Mouse (Mus musculus) heart, embryonic 10.5 days (tissue): ENCODE measurements at regions not wholly inside any gene's neighbourhood (a gene's known extent, or its start where the extent isn't known, plus 50 kb on each side); places are given as distances from the start of the nearest gene placed in this dataset.

Source experiments
- DNase-seq: peaks from one replicate; pipeline ENCODE4 v3.0.0-alpha.2; 2017; ENCODE audit warnings: low spot score
- H3K27ac ChIP-seq: fragments of 300-500 bp; sonication (generic); 2 replicates; pipeline ENCODE4 v1.5.1; 2016; ENCODE audit warnings: mild to moderate bottlenecking
- H3K27me3 ChIP-seq: fragments of 300-500 bp; sonication (generic); 2 replicates; pipeline ENCODE4 v1.6.1; 2016; ENCODE audit warnings: mild to moderate bottlenecking; ENCODE audit not compliant: poor library complexity, insufficient read depth, severe bottlenecking
- H3K36me3 ChIP-seq: fragments of 300-500 bp; sonication (generic); 2 replicates; pipeline ENCODE4 v1.6.1; 2016; ENCODE audit warnings: mild to moderate bottlenecking, moderate library complexity
- H3K4me1 ChIP-seq: fragments of 300-500 bp; sonication (generic); 2 replicates; pipeline ENCODE4 v1.6.1; 2016; ENCODE audit warnings: mild to moderate bottlenecking
- H3K4me3 ChIP-seq: fragments of 300-500 bp; sonication (generic); 2 replicates; pipeline ENCODE4 v1.5.1; 2016; ENCODE audit warnings: mild to moderate bottlenecking, moderate library complexity
- H3K9me3 ChIP-seq: fragments of 300-500 bp; sonication (generic); 2 replicates; pipeline ENCODE4 v1.6.1; 2016; ENCODE audit warnings: mild to moderate bottlenecking, moderate library complexity
- WGBS: fragments of 180-500 bp; shearing (Covaris S2); methylation state at CpG from one replicate; pipeline ENCODE4 v1.1.7; 2016; 5-methylcytosine and 5-hydroxymethylcytosine counted together

DNA sequence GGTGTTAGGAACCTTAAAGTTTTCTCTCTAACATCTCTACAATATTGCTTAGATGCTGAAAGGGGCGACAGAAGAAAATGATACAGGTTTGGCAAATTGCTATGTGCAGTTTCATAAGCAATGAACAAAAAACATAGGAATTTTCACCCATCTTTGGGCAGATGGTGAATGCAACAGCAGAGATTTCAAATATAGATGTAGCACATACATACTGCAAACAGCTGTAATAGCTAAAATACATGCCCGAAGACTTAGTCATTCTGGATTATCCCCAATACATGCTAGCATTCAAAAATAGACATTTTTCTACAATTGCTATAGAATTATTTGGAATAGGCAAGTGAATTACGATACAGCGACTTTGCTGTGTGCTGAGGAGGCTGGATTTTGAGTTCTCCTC is 544.1 kb downstream of the D3Ertd751e start:
- Histone ChIP-seq H3K4me1 (no peaks in the 10 kb centered on the region), H3K27me3 (no peaks in the 10 kb centered on the region), H3K27ac (no peak overlapping the region), H3K9me3 (no peaks in the 10 kb centered on the region), H3K36me3 (no peaks in the 10 kb centered on the region), H3K4me3 (no peak overlapping the region)
- DNase-seq, result no peak
- WGBS, result 90% methylated on average over 4 of the region's 4 CpGs

DNA sequence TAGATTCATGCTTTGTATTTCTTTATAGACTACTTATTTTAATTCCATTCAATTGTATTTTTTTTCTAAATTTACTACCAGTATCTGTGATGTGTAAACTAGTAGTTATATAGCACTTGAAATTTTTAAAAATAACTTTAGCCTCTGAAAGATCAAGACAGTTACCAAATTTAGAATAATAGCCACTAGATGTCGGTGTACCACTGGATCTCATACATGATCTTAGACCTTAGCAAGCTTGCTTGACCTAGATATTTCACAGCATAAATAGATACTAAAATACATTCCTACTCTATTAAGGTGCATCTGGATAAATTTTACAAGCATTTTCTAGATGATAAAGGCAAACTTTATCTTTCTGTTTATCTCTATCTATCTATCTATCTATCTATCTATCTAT is 570.0 kb downstream of the D3Ertd751e start:
- WGBS, result 98% methylated on average over 1 of the region's 1 CpGs
- no peak for DNase-seq
- no peak overlapping the region for H3K27ac ChIP-seq

DNA sequence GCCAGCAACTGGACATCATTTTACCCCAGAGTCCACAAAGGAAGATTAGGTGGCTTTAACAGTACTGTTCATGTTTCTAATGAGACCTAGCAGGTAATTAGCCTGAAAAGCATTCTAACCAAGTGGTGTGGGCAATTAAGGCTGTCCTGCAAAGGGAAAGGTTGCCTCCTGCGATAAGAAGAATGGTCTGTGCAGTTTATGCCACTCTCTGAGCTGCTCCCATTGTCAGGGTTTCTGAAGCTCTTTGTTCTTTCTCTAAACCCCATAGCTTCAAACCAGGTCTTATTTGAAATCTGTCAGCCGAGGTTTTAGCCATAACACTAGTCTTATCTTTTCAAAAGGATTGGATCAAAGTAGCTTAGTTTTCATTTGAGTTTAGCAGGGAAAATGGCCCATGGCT is 585.3 kb downstream of the D3Ertd751e start:
- H3K4me3 ChIP-seq, result no peak overlapping the region
- 71% methylated on average over 2 of the region's 2 CpGs for WGBS
- no peaks in the 10 kb centered on the region for H3K27me3 ChIP-seq
- no peak for DNase-seq
- H3K4me1 ChIP-seq, result no peaks in the 10 kb centered on the region
- H3K9me3 ChIP-seq, result no peaks in the 10 kb centered on the region
- no peaks in the 10 kb centered on the region for H3K36me3 ChIP-seq
- no peak overlapping the region for H3K27ac ChIP-seq

More for the DNA sequence above, 570.0 kb downstream of the D3Ertd751e start:
- no peaks in the 10 kb centered on the region for H3K27me3 ChIP-seq
- no peaks in the 10 kb centered on the region for H3K4me1 ChIP-seq
- no peak overlapping the region for H3K4me3 ChIP-seq
- no peaks in the 10 kb centered on the region for H3K9me3 ChIP-seq
- H3K36me3 ChIP-seq, result no peaks in the 10 kb centered on the region

DNA sequence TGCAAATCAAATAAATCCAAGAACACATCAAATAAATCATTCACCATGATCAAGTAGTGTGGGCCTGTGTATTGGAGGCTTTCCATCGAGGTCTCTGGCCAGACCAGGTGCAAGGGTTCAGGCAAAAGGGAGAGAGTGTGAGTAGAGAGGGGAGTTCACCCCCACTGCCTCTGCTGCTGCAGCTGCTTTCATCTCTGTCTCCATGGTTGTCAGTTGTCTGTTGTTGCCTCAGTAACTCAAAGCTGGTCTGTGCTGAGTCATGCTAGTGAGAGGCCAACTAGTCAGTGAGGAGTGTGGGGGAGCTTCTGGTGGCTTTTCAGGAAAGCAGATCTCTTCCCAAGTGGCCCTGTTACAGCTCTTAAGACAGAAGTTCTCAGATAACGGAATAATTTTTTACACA is 600.4 kb downstream of the D3Ertd751e start:
- no peaks in the 10 kb centered on the region for H3K27me3 ChIP-seq
- H3K4me3 ChIP-seq, result no peak overlapping the region
- H3K36me3 ChIP-seq, result no peaks in the 10 kb centered on the region
- no peaks in the 10 kb centered on the region for H3K9me3 ChIP-seq
- no peak overlapping the region for H3K27ac ChIP-seq
- no peaks in the 10 kb centered on the region for H3K4me1 ChIP-seq
- DNase-seq, result peak; percentile 76
- 64% methylated on average over 2 of the region's 2 CpGs for WGBS

DNA sequence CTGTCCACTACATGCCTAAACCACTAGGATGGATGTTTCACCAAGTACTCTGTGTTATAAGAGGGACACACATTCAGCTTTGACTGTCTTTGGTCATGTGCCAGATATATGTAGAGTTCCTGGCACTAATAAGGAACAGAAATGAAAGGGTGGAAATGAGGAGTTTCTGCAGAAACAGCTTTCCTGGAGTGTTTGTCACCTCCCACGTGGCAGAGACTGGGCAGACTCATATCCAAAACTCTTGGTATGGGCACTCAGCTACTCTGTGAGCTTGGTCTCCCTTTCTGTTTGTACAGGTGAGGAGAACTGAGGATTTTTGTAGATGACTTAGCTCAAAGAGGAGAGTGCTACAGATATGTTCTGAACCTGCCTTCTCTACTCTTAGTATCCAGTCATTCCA is 634.4 kb downstream of the D3Ertd751e start:
- no peak overlapping the region for H3K4me3 ChIP-seq
- H3K36me3 ChIP-seq, result no peaks in the 10 kb centered on the region
- no peak overlapping the region for H3K27ac ChIP-seq
- WGBS, result 32% methylated on average over 1 of the region's 1 CpGs
- H3K4me1 ChIP-seq, result no peaks in the 10 kb centered on the region
- H3K27me3 ChIP-seq, result no peaks in the 10 kb centered on the region
- H3K9me3 ChIP-seq, result no peaks in the 10 kb centered on the region
- DNase-seq, result no peak

DNA sequence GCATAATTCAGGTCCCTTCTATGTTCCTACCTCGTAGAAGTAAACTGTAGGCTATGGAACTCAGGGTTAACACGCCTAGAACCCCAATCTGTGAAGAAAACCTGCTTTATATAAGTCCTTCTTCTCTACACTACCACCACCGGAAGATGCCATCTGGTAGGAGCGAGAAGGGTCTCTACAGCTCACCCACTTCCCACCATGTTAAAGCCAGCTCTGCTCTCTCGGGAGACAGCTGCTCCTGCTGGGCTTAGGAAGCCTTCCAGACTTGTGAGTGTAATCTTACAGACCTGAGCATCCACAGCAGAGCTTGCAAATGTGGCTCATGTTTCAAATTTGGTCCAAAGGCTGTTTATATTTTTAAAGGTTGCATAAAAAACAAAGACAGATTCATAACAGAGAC is 639.7 kb downstream of the D3Ertd751e start:
- 66% methylated on average over 5 of the region's 5 CpGs for WGBS
- no peaks in the 10 kb centered on the region; the same call in 1 of the 2 replicates for H3K9me3 ChIP-seq
- no peaks in the 10 kb centered on the region for H3K4me1 ChIP-seq
- no peaks in the 10 kb centered on the region for H3K36me3 ChIP-seq
- DNase-seq, result no peak
- H3K27ac ChIP-seq, result no peak overlapping the region
- H3K27me3 ChIP-seq, result no peaks in the 10 kb centered on the region
- H3K4me3 ChIP-seq, result no peak overlapping the region

DNA sequence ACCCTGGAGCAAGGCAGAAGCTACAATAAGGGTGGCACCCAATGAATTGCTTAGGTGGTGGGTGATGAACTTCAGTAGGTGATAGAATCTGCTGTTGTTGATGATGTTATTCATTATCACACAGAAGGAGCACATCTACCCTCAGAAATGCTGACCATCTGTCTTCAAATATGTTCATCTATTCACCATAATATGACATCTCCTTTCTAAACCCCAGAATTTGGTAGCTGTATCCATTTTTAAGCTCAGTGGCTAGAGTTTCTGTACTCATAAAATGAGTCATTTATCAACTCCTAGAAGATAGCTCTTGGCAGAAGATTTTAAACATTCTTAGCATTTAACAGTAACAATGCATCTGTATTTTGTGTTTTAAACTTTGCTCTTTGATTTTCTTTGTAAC is 660.3 kb downstream of the D3Ertd751e start:
- Histone ChIP-seq H3K9me3 (no peaks in the 10 kb centered on the region), H3K4me1 (no peaks in the 10 kb centered on the region), H3K4me3 (no peak overlapping the region), H3K36me3 (no peaks in the 10 kb centered on the region), H3K27ac (no peak overlapping the region), H3K27me3 (no peaks in the 10 kb centered on the region)
- DNase-seq, result no peak

DNA sequence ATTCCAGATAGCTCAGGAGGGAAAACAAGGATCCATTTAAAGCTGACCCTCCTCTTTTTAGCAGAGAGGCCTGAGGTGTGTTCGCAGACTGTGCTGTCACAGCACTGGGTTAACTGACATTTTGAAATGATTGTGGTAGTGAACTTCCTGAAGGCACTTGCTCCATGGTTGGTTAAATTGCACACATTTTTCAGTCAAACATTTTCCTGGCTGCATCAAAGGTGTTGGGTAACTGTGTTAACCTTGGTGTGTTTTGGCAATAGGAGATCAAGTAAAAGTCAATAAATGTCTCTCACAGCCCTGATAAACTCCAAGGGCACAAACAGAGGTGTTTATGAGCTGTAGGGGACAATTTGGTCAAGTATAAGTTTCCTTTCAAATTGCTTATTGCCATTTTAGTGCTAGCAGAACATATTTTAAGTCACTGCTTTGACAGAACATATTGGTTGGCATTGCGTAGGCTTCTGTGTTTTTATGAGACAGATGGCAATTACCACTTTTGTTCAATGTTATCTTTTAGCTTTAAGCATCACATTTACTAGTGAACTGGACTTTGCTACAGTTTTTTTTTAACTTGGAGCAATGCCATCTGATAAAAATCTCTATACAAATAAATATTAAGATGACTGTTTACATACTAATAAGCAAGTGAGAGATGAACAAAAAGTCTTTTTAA is 666.7 kb downstream of the D3Ertd751e start:
- 84% methylated on average over 2 of the region's 2 CpGs for WGBS

DNA sequence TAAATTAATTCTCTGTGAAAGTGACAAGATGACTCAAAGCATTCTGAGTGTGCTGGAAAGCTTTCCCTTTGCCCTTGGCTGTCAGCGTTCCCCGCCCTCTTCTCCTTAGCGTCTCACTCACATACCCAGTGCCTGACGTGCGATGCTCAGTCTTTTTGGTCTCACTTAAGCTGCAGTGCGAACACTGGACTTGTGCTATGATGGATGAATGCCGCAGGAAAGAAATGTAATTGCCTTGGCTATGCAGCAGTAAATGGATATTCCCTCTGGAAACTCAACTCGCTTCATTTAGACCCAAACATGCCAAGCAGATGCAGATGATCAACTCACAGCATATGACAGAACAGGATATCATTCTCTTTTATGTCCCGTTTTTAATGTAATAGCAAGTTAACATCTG is 685.0 kb downstream of the D3Ertd751e start:
- Histone ChIP-seq H3K9me3 (no peaks in the 10 kb centered on the region), H3K4me1 (no peaks in the 10 kb centered on the region), H3K27me3 (no peaks in the 10 kb centered on the region), H3K4me3 (no peak overlapping the region), H3K36me3 (no peaks in the 10 kb centered on the region), H3K27ac (no peak overlapping the region)
- no peak for DNase-seq
- WGBS, result 80% methylated on average over 9 of the region's 9 CpGs

More for the DNA sequence above, 666.7 kb downstream of the D3Ertd751e start:
- H3K36me3 ChIP-seq, result no peaks in the 10 kb centered on the region
- H3K4me3 ChIP-seq, result no peak overlapping the region
- H3K27ac ChIP-seq, result no peak overlapping the region
- no peaks in the 10 kb centered on the region for H3K27me3 ChIP-seq
- no peaks in the 10 kb centered on the region for H3K9me3 ChIP-seq
- no peaks in the 10 kb centered on the region for H3K4me1 ChIP-seq
- no peak for DNase-seq

DNA sequence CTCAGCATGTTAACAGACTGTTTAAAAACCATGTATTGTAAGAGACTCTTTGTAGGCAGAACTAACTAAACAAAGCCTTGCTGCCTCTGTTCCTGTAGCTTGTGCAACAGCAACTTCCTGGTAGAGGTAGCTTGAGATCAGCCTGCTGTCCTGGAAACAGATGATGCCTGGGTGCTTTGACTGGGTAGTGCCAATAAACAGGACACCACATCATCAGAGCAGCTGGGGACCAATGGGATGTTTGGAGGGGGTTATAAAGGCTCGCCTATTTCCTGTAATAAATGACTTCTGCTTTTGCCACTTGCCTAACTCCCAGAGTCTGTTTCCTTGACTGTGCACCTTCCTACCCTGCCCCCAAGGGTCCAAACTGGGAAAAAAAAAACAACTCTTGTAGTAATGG is 707.2 kb downstream of the D3Ertd751e start:
- no peaks in the 10 kb centered on the region for H3K36me3 ChIP-seq
- H3K9me3 ChIP-seq, result no peaks in the 10 kb centered on the region
- no peaks in the 10 kb centered on the region for H3K27me3 ChIP-seq
- no peaks in the 10 kb centered on the region for H3K4me1 ChIP-seq
- no peak overlapping the region for H3K4me3 ChIP-seq
- WGBS, result 78% methylated on average over 1 of the region's 1 CpGs
- no peak for DNase-seq
- no peak overlapping the region for H3K27ac ChIP-seq

DNA sequence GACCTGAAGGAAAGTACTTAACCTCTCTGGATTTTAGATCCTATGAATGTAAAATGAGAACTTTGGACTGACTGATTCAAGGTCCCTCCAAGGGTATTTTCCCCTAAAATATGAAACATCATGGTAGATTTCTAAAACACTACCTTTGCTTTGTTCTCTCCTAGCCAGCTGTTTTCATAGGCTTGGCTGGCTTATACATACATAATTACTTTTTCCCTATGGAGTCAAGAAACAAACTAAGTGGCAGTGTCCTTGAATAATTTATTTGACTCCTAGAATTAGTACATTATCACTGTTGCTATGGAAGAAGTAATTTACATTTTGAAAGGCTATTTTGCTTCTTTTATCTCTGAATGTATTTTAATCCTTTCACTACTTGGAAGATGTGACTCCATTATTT is 721.9 kb downstream of the D3Ertd751e start:
- H3K4me1 ChIP-seq, result no peaks in the 10 kb centered on the region
- H3K36me3 ChIP-seq, result no peaks in the 10 kb centered on the region
- H3K27ac ChIP-seq, result no peak overlapping the region
- no peak for DNase-seq
- H3K9me3 ChIP-seq, result no peaks in the 10 kb centered on the region
- H3K27me3 ChIP-seq, result no peaks in the 10 kb centered on the region
- no peak overlapping the region for H3K4me3 ChIP-seq

DNA sequence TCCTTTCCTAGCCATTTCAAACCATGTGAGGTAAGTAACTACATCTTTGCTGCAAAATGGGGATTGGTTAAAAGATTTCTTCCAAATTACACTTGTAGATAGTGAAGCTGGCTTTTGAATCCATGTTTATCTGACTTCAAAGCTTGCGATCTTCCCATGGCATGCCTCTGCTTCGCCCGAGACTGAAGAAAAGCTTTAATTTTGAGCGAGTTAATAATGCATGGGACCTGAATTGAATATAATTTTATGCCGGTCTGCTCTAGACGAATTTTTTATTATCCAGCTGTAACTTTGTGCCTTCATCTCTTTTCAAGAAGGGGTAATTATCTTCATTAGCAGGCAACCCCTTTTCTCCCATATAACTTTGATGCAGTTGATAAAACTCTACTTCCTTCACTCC is 724.7 kb downstream of the D3Ertd751e start:
- DNase-seq, result no peak
- no peaks in the 10 kb centered on the region for H3K9me3 ChIP-seq
- no peak overlapping the region for H3K4me3 ChIP-seq
- no peaks in the 10 kb centered on the region for H3K36me3 ChIP-seq
- WGBS, result 80% methylated on average over 6 of the region's 6 CpGs
- no peaks in the 10 kb centered on the region for H3K4me1 ChIP-seq
- no peak overlapping the region for H3K27ac ChIP-seq
- no peaks in the 10 kb centered on the region for H3K27me3 ChIP-seq

DNA sequence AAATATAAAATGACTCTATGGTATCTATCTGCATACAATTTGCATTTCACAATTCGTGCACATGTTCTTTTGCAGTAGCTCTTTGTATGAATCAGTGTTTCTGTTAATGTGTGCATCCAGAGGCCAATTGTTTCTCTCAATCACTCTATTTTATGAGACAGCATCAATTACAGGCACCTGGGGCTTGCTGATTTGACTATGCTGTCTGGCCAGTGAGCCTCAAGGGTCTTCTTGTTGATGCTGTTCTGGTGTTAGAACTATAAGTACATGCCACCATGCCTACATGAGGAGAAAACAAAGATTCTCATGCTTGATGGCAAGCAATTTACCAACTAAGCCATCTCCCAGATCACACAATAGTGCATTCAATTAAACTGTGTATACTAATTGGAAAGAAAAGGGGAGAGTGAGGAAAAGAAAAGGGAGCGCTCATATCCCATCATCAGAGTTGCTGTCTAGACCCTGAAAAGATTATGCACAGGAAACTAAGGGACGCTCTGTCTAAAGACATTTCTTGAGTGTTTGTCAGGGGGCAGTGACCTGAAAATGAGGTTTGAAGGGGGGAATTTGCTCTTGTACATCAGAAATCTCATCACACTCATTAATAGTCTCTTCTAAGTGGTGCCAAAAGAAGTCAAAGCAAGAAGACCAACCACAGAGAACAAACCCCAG is 772.6 kb downstream of the D3Ertd751e start:
- DNase-seq, result no peak
- H3K9me3 ChIP-seq, result no peaks in the 10 kb centered on the region
- no peaks in the 10 kb centered on the region for H3K27me3 ChIP-seq
- no peak overlapping the region for H3K27ac ChIP-seq
- H3K36me3 ChIP-seq, result no peaks in the 10 kb centered on the region
- 81% methylated on average over 3 of the region's 3 CpGs for WGBS
- no peak overlapping the region for H3K4me3 ChIP-seq
- H3K4me1 ChIP-seq, result no peaks in the 10 kb centered on the region

DNA sequence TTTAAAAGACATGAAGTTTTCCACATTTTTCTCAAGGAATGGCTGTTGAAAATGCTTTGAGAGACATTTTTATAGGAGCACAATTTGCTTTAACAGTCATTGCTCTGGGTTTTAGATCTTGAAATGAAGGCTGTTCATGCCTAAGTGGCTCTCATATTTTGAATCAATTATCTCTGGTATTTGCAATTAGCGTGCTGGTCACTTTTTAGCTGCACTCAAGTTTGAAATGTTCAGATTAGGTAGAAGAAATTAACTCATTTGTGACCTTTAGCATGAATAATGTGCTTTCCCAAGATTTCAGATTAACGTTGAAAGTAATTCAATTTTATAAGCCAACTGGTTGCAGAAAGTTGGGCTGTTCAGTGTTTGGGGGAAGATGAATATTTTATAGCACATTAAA is 773.9 kb downstream of the D3Ertd751e start:
- no peak overlapping the region for H3K4me3 ChIP-seq
- WGBS, result 78% methylated on average over 2 of the region's 2 CpGs
- no peak for DNase-seq
- H3K27ac ChIP-seq, result no peak overlapping the region
- no peaks in the 10 kb centered on the region for H3K36me3 ChIP-seq
- no peaks in the 10 kb centered on the region for H3K9me3 ChIP-seq
- H3K27me3 ChIP-seq, result no peaks in the 10 kb centered on the region
- H3K4me1 ChIP-seq, result no peaks in the 10 kb centered on the region
